Mouse (Mus musculus): ENCODE data around the gene Ube2g2. TPM values are rescaled to one million over a fixed set of nuclear protein-coding genes. Genes with fewer than 3 reads are reported as not detected.

The Ube2g2 gene
- total RNA-seq, 2 experiments from 2014 or later = 95.4 to 100.0 TPM

DNA sequence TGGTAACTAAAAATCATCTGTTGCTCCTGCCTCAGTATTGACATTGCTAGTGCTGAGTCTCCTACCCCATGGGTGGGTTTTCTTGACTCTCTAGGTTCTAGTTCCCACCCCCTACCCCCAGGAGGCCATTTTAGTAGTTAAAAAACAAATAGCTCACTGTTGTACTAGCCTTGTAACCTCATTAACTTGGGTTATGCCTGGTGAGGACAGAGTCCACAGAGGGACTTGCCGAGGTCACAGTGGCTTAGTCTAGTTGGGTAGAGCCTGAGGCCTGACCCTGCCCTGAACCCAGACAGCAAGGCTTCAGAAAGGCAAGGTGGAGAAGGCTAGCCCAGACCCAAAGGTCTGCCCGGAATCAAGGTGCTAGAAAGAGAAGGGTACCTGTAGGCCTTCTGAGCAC is 34.0 kb upstream of the Ube2g2 start:
- intact Hi-C loops (cut with DNase I) = loop anchor here (10.0 kb wide), 1 partner anchor 173 kb away; the partner anchor contains the start of gene Adarb1
- no peak for DNase-seq
- peak overlapping the region; percentile 58; the same call in 1 of the 2 replicates for H3K27ac ChIP-seq
- no peak overlapping the region for H3K4me3 ChIP-seq
- no peak for TF ChIP-seq CTCF (IDR thresholded peaks at IDR 0.05)

DNA sequence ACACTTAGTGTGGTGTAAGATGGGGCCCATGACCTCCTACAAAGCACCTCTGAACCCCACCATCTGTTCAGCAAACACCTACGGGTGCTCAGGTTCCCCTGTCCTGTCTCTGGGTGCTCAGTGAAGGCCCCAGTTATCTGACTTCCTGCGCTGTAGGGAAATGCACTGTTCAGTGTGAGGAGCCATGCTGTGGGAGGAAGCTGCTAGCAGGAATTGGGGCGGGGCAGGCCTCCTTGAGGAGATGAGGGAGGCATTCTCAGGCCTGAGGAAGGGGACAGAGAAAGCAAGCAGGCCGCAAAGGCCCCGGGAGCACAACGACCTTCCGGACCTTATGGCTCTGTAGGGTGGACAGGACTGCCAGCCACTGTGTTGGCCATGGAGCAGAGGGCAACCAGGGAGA is 33.0 kb upstream of the Ube2g2 start:
- intact Hi-C loops (cut with DNase I) = loop anchor here (10.0 kb wide), 1 partner anchor 174 kb away; the partner anchor contains the start of gene Adarb1
- H3K4me3 ChIP-seq = no peak overlapping the region
- no peak overlapping the region; the same call in 1 of the 2 replicates for H3K27ac ChIP-seq
- DNase-seq = no peak
- no peak for TF ChIP-seq CTCF (IDR thresholded peaks at IDR 0.05)

DNA sequence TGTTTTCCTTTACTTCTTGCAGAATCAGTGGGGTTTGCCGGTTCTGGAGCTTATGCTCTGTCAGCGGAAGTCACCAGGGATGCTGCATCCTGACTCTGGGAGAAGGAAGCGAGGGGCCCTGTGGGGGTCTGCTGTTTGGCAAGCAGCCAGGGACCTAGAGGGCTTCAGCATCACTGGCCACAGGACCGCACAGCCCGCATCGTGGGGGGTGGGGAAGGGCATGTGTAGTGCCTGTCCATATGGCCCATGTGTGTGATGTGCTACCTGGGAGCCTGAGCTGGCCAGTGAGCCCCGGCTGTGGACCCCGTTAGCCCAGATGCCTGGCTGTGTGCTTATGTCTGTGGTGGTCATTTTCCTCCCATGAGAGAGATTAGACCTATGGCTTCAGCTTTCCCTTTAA is 32.3 kb upstream of the Ube2g2 start:
- intact Hi-C loops (cut with DNase I) = loop anchor here (10.0 kb wide), 1 partner anchor 175 kb away; the partner anchor contains the start of gene Adarb1
- no peak for DNase-seq
- Histone ChIP-seq H3K27ac (0 out of 2 replicates have a peak overlapping the region, but pooled peaks have one; percentile 13), H3K4me3 (no peak overlapping the region)
- TF ChIP-seq CTCF (IDR thresholded peaks at IDR 0.05) = no peak

DNA sequence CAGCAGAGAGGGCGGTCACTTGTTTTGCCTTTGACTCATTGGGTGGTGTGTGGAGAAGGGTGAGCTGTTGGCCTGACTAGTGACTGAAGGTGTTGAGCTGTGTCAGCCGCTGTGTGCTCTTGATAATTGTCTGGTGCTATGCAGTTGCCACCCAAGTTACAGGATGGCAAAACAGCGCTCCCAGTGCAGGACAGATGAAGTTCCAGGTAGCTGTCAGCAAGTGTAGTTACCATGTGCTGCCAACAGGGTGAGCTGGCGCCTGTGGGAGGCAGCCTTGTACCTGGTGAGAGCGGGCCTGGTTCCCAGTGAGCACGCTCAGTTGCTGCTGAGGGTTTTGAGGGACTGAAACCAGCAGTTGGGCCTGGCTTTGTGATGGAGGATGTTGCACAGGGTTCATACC is 31.3 kb upstream of the Ube2g2 start:
- Histone ChIP-seq H3K27ac (no peak overlapping the region), H3K4me3 (no peak overlapping the region)
- DNase-seq = peak; percentile 63
- peak; percentile 71 for TF ChIP-seq CTCF (IDR thresholded peaks at IDR 0.05)
- intact Hi-C loops (cut with DNase I) = no loop called here

DNA sequence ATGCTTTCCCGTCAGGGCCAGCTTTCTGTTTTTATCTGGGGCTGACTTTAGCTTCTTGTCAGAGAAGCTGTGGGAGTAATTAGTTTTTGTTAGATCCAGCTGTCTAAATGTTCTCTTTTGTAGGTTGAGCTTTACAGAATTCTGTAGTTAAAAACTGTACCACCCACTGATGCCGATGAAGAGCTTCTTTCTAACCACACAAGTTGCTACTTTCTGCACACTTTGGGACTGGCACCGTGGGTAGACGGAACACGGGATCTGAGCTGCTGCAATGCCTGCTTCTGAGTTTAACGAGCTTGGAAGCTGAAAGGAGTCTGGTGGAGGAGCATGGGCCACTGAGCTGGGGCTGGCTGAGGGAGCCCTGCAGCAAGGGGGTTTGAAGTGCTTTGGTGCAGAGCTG is 30.5 kb upstream of the Ube2g2 start:
- H3K27ac ChIP-seq = no peak overlapping the region
- no peak for DNase-seq
- intact Hi-C loops (cut with DNase I) = no loop called here
- no peak overlapping the region for H3K4me3 ChIP-seq
- no peak for TF ChIP-seq CTCF (IDR thresholded peaks at IDR 0.05)

DNA sequence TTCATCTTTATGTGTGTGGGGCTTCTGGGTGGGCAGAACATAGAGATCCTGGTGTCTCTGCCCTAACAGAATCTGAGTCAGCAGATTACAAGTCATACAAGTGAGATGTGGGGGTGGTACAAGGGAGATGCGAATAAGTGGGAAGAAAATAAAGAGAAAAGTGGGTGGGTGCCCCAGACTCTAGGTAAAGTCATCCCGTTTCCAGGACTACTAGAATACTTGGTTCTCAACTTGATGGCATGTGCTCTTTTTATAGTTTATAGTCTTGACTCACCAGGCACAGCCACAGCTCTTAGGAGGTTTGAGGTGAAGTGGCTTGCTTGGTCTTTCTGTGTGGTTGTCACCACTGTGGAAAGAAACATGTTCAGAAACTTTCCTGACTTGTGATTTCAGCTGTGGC is 26.0 kb upstream of the Ube2g2 start:
- no peak overlapping the region for H3K4me3 ChIP-seq
- H3K27ac ChIP-seq = no peak overlapping the region
- intact Hi-C loops (cut with DNase I) = no loop called here
- TF ChIP-seq CTCF (IDR thresholded peaks at IDR 0.05) = no peak
- no peak for DNase-seq

DNA sequence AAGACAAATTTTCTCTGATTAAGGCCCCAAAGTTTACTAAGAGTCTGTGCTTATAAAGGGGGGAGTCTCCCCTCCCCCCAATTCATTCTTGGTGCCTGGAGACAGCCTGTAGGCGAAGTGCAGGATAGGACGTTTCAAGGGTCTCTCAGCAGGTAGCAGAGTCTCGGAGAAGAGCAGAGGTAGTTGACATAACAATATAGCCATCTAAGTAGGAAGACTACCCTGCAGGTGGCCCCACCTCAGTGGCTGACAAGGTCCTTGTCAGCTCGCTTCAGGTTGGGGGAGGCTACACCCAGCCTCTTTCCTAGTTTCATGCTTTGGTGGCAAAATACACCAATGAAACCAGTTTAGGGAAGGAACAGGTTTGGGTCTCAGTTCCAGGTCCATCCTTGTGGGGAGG is 19.1 kb upstream of the Ube2g2 start:
- no peak for TF ChIP-seq CTCF (IDR thresholded peaks at IDR 0.05)
- H3K27ac ChIP-seq = no peak overlapping the region
- intact Hi-C loops (cut with DNase I) = loop anchor here (2.0 kb wide), 1 partner anchor 16 kb away; no protein-coding TSS in a partner anchor
- no peak overlapping the region for H3K4me3 ChIP-seq
- no peak for DNase-seq

DNA sequence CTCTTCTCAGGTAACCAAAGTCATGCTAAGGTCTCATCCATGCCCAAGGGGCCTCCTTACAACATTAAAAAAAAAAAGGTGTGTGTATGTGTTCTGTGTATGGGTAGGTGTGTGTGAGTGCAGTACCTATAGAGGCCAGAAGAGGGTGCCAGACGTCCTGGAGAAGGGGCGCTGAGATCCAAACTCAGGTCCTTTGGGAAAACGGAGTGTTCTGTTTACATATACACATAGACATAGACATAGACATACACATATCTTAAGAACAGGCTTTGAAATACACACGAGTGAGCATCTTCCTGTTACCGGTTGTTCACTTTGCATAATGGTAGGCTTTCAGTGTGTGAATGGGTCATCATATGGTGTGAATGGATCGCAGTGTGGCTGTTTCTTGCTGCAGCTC is 18.0 kb upstream of the Ube2g2 start:
- Histone ChIP-seq H3K4me3 (no peak overlapping the region), H3K27ac (no peak overlapping the region)
- DNase-seq = no peak
- TF ChIP-seq CTCF (IDR thresholded peaks at IDR 0.05) = peak; percentile 55
- intact Hi-C loops (cut with DNase I) = no loop called here

DNA sequence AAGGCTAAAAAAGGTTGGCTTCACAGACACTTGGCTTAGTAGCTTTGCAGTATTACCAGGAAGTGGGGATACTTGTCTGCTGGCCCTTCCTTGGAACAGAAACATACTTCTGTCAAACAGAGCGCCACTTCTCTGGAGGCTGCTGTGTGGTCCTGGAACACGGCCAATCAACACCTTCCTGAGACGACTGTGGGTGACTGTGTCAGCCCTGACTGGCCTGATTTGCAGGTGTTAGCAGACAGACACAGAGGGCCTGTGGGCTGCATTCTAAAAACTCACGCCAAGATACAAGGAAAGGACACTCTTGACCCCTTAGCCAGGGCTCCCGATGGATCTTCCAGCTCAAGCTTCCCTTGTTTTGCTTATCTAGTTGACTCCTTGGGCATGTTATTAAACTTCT is 17.1 kb upstream of the Ube2g2 start:
- intact Hi-C loops (cut with DNase I) = no loop called here
- peak overlapping the region; percentile 99 for H3K27ac ChIP-seq

DNA sequence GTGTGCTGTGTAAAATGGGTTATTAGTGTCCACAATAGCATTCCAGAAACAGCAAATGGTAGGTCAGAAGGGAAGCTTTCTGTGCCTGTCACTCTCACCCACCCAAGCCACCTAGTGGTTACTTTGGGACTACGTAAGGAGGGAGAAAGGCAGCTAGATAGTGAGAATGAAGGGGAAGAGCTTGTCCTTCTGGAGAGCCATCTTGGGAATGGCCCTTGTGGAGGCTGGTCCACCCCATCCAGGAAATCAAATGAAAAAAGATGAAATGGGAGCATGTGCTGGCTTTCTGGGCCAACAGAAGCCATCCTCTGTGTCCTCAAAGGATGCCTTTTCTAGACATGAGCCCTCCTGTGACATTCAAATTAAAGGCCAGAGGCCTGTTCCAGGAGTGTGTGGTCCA is 16.7 kb upstream of the Ube2g2 start:
- peak; percentile 55 for TF ChIP-seq CTCF (IDR thresholded peaks at IDR 0.05)
- Histone ChIP-seq H3K4me3 (peak overlapping the region; percentile 79), H3K27ac (peak overlapping the region; percentile 99)
- intact Hi-C loops (cut with DNase I) = no loop called here
- no peak for DNase-seq

More for the DNA sequence above, 17.1 kb upstream of the Ube2g2 start:
- no peak for DNase-seq
- no peak overlapping the region for H3K4me3 ChIP-seq
- no peak for TF ChIP-seq CTCF (IDR thresholded peaks at IDR 0.05)

DNA sequence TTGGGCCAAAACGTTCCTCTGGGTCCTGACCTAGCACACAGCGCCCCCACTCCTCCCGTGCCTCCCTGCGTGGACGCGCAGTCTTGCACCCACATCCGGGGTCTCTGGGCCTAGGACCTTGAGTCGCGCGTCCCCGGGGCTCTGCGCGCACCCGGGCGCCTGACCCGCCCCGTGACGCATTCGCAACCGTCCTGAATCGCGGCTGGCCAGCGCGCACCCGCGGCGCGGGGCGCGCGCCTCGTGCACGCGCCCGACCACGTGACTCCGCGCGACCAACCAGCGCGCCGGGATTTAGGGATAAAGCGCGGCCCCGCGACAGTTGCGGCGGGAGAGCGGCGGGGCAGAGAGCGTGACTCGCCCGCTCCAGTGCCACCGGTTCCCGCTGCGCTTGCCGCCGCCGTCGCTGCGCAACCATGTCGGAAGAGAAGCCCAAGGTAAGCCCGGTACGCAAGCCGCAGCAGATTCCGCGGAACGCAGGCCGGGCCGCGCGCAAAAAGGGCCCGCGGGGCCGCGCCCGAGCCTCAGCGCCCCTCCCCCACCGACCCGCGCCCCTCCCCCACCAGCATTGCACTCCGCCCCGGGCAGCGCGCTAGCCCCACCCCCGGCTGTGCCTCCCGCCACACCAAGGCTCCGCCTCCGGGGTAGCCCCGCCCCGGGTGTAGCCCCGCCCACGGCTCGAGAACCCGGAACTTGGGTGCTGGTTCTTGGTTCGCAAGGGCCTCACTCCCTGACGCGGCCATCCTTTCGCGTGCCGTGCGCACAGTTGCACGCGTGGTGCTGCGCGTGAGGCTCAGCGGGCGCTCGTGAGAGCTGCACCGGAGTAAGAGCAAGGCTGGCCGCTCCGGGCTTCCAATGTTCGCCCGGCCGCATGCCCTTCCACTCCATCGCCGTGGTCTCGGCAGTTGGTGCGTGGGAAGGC is 15.9 kb upstream of the Ube2g2 start, which contains the start of the genes Sumo3 and Gm49325:
Sumo3 (plus strand) TSS at position 190 of the 919 bp plus-strand sequence.
Gm49325 (plus strand) TSS at position 290 of the 919 bp plus-strand sequence.
- TF ChIP-seq CTCF (IDR thresholded peaks at IDR 0.05) = no peak; the same call in 1 of the 2 replicates
- Histone ChIP-seq H3K4me3 (peak within 1 kb of the TSS; percentile 79), H3K27ac (peak within 1 kb of the TSS; percentile 99)
- peak; percentile 98 for DNase-seq
- intact Hi-C loops (cut with DNase I) = no loop called here

DNA sequence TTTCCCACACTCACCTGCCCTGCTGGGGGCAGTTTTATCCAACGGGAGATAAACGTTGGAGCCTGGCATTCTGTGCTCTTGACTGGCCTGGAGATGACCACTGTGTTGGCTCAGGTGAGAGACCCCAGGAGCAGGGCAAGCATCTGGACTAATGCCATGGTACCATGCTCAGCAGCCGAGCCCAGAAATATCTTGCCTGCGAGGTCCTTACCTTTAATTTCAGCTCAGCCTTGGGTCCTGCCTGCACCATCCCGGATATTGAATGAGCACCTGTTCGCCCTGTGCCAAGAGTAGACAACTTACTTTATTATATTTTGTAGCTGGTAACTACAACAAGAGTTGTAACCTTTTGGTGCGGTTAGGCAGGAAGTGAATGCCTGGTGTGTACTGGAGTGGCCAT is 15.2 kb upstream of the Ube2g2 start:
- no peak for DNase-seq
- no peak for TF ChIP-seq CTCF (IDR thresholded peaks at IDR 0.05)
- Histone ChIP-seq H3K27ac (peak overlapping the region; percentile 99), H3K4me3 (peak overlapping the region; percentile 79)
- intact Hi-C loops (cut with DNase I) = no loop called here

DNA sequence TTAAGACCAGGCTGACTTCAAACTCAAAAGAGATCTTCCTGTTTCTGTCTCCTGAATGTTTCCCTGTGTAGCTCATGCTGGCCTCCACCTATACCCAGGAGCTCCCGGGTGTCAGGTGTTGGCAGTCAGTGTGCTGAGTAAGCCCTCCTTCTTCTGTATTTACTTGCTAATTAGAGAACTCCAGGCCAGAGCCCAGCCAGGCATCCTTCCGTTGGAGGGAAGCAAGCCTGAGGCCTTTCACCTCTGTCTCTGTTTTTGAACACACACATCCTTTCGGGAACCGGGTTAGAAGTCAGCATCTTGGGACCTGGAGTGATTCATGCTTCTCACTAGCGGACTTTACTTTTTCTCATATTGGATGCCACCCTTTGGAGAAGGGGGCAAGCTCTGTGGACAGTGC is 14.6 kb upstream of the Ube2g2 start:
- intact Hi-C loops (cut with DNase I) = no loop called here
- Histone ChIP-seq H3K27ac (peak overlapping the region; percentile 99), H3K4me3 (peak overlapping the region; percentile 79)
- no peak for DNase-seq
- TF ChIP-seq CTCF (IDR thresholded peaks at IDR 0.05) = no peak

Measured in gastrocnemius, adult 2 months (tissue).